Mouse (Mus musculus) neural tube, embryonic 14.5 days (tissue): ENCODE data around the gene Hap1. TPM values are rescaled to one million over a fixed set of nuclear protein-coding genes. Genes with fewer than 3 reads are reported as not detected.
A peak's percentile ranks its signal among the peaks of the same experiment; 100 is the strongest.

ENCODE experiments used
- ATAC-seq: fragments of 200-750 bp; cut with Nextera tagmentation; 2 replicates; pipeline ENCODE4 v1.8.0; 2017; ENCODE audit warnings: low read depth, mild to moderate bottlenecking, moderate TSS enrichment, moderate library complexity
- H3K27ac ChIP-seq: fragments of 300-500 bp; sonication (generic); 2 replicates; pipeline ENCODE4 v1.5.1; 2014; ENCODE audit warnings: low read depth, mild to moderate bottlenecking, control low read depth, low read length, moderate library complexity, mixed read lengths
- H3K27me3 ChIP-seq: fragments of 300-500 bp; sonication (generic); 2 replicates; pipeline ENCODE4 v1.6.1; 2014; ENCODE audit warnings: low read length; ENCODE audit not compliant: control insufficient read depth, insufficient read depth
- H3K36me3 ChIP-seq: fragments of 300-500 bp; sonication (generic); 2 replicates; pipeline ENCODE4 v1.6.1; 2014; ENCODE audit warnings: low read length, mixed read lengths; ENCODE audit not compliant: control insufficient read depth, insufficient read depth
- H3K4me1 ChIP-seq: fragments of 300-500 bp; sonication (generic); 2 replicates; pipeline ENCODE4 v1.6.1; 2014; ENCODE audit warnings: low read length; ENCODE audit not compliant: control insufficient read depth, insufficient read depth
- H3K4me2 ChIP-seq: fragments of 300-500 bp; sonication (generic); 2 replicates; pipeline ENCODE4 v1.6.1; 2014; ENCODE audit warnings: mild to moderate bottlenecking, low read depth, low read length, control low read depth
- H3K4me3 ChIP-seq: fragments of 300-500 bp; sonication (generic); 2 replicates; pipeline ENCODE4 v1.5.1; 2014; ENCODE audit warnings: low read depth, low read length, control low read depth, mixed read lengths
- H3K9ac ChIP-seq: fragments of 300-500 bp; sonication (generic); replicated peaks from 2 replicates; pipeline ENCODE4 v1.6.1; 2014; ENCODE audit warnings: low read depth, mild to moderate bottlenecking, control low read depth, low read length, mixed read lengths
- H3K9me3 ChIP-seq: fragments of 300-500 bp; sonication (generic); 2 replicates; pipeline ENCODE4 v1.6.1; 2016; ENCODE audit warnings: low read length; ENCODE audit not compliant: control insufficient read depth
- whole genome bisulfite sequencing: fragments of 180-500 bp; shearing (Covaris S2); extraction: QIAGEN DNeasy Blood & Tissue Kit; methylation state at CpG from one replicate; pipeline ENCODE4 v1.1.7; 2014; 5-methylcytosine and 5-hydroxymethylcytosine counted together
- polyA plus RNA-seq: library from polyadenylated mRNA; unstranded; fragments of >200 nt; fragmentation: Nextera tagmentation; extraction: Ambion mirVana; gene quantifications from 2 replicates; pipeline ENCODE4 v1.2.1, GENCODE M21; 2014

The Hap1 gene
- polyA plus RNA-seq, 1 experiment from 2014 or later: 93.7 TPM

DNA sequence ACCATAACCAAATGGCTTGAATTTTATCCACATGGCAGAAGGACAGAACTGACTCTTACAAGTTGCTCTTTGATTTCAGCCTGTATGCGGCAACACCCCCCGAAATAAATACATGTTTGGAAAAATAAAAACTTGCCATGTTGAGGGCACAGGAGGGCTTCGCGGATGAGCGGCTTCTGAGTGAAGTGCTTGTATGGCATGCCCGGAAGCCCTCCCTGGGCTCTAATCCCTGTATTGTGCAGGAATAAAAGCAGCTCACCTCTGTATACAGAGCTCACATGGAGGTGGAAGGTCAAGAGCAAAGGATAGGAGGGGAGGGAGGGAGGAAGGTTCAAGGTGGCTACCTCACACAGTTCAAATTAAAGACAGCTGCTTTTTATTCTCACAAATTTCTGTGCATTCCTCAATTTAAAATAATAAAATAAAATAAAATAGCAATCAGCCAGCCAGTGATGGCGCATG is 36.0 kb upstream of the Hap1 start:
- no peak overlapping the region for H3K27ac ChIP-seq
- no peaks in the 10 kb centered on the region for H3K27me3 ChIP-seq
- H3K9ac ChIP-seq: no peak overlapping the region
- 89% methylated on average over 7 of the region's 7 CpGs for WGBS
- no peak overlapping the region for H3K4me2 ChIP-seq
- H3K4me3 ChIP-seq: no peak overlapping the region
- ATAC-seq: no peak
- no peaks in the 10 kb centered on the region for H3K36me3 ChIP-seq
- H3K9me3 ChIP-seq: no peaks in the 10 kb centered on the region
- peaks cover 15% of the 10 kb centered on the region for H3K4me1 ChIP-seq

DNA sequence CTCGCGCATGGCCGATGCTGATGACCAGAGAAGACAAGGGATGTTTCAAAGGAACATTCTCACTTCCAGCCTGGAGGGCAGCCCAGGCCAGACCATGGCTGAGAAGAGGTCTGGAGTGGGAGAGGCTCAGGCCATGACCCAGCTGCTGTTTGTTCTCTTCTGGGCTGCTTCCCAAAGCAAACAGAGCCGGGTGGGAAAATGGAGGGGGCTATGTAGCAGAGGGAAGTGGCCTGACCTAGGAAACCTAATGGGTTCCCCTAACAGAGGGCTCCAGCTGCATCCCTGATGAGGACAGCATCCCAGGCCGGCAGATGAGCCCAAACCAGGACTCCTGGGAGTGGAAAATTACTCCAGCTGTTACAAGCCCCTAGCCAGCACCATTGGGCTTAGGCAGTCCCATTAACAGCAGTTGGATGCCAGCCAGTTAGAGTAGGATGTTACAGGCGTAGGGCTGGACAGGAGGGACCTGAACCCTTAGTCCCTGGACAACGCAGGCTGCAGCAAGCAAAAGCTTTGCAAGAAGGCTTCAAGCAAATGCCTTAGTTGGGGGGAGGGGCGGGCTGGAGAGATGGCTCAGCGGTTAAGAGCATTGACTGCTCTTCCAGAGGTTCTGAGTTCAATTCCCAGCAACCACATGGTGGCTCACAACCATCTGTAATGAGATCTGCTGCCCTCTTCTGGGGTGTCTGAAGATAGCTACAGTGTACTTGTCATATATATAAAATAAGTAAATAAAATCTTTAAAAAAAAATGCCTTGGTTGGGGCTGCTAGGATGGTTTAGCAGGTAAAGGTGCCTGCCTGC is 35.4 kb upstream of the Hap1 start:
- H3K9me3 ChIP-seq: no peaks in the 10 kb centered on the region
- H3K36me3 ChIP-seq: no peaks in the 10 kb centered on the region
- H3K4me1 ChIP-seq: peaks cover 15% of the 10 kb centered on the region
- H3K4me3 ChIP-seq: no peak overlapping the region
- 59% methylated on average over 9 of the region's 9 CpGs for WGBS
- no peaks in the 10 kb centered on the region for H3K27me3 ChIP-seq
- peak; percentile 38; the same call in 1 of the 2 replicates for ATAC-seq
- no peak overlapping the region for H3K9ac ChIP-seq
- H3K4me2 ChIP-seq: no peak overlapping the region
- no peak overlapping the region; the same call in 1 of the 2 replicates for H3K27ac ChIP-seq

DNA sequence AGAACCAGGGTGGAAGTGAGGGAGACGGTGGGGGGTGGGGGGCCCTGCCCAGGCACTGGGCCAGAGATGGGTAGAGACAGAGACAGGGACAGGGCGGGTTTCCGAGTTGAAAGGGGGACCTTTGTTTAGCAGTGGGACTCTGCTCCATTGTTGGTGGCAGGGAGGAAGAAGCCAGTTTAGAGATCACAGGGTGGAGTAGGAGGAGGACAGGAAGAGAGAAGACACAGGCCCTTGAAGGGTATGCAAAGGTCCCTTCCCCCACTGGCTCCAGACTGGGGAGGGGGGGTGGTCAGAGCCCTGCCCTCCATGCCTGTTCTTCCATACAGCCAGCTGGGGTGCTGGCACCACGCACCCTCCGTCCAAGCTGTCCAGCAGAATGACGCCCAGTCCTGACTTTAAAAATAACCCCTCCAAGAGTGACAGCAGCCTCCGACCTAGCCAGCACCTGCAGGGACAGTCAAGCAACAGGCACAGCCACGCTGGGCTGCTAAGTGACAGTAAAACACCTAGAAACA is 34.1 kb upstream of the Hap1 start:
- Histone ChIP-seq H3K27me3 (no peaks in the 10 kb centered on the region), H3K4me3 (no peak overlapping the region), H3K4me2 (no peak overlapping the region), H3K9me3 (no peaks in the 10 kb centered on the region), H3K36me3 (no peaks in the 10 kb centered on the region), H3K4me1 (peaks cover 12% of the 10 kb centered on the region; the same call in 1 of the 2 replicates), H3K27ac (no peak overlapping the region), H3K9ac (no peak overlapping the region)
- WGBS: 39% methylated on average over 8 of the region's 8 CpGs
- ATAC-seq: no peak

DNA sequence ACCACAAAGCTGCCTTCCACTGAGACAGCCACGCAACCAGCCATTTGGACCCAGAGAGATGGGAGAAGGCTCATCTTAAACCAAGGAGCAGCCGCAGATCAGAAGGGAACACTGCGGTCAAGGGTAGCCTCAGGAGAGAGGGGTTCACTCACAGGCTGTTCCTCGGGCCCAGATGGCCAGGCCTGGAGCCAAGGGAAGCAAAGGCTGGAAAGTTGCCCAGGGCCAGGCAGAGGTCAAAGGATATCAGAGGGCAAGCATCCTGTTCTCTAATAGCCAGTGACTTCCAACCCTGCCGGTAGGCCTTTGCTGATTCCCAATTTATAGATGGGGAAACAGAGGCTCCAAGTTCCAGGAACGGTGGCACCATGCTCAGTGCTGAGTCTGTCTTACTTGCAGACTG is 32.7 kb upstream of the Hap1 start:
- Histone ChIP-seq H3K36me3 (peaks cover 4% of the 10 kb centered on the region; the same call in 1 of the 2 replicates), H3K27ac (no peak overlapping the region), H3K4me3 (no peak overlapping the region), H3K27me3 (no peaks in the 10 kb centered on the region), H3K9ac (no peak overlapping the region), H3K9me3 (no peaks in the 10 kb centered on the region), H3K4me2 (no peak overlapping the region), H3K4me1 (peaks cover 10% of the 10 kb centered on the region; the same call in 1 of the 2 replicates)
- no peak for ATAC-seq
- 88% methylated on average over 6 of the region's 6 CpGs for WGBS

DNA sequence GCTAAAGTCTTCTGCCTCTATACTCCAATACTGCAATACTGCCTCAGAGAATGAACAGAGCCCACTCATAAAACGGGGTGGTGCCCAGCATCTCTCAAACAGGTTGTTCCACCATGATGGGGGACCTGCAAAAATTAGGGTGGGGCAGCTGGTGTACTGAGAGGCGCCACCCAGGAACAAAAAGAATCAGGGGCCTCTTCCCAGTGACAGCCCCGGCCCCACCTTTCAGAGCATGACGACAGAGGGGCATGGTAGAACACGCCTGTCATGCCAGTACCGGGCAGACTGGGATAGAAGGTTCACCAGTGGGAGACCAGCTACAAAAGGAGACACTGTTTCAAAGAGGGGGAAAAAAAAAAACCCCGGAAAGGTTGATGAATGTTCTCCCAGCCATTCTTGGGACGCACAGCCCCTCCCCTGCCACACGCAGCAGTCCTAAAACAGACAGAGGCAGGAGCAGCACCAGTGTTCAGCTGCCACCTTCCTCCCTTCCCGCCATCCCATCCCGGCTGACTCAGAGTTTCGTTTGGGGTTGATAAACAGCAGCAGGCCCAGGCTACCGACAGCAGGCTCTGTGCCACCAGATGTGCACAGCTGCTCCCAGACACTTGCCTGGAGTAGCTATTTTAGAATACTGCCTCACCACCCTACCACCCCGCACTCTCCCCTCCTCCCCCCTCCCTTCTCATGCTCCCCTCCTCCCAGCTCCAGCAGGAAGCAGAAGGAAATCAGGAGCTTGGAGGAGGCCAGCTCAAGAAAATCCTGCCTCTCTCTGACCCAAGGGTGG is 31.9 kb upstream of the Hap1 start:
- Histone ChIP-seq H3K9ac (no peak overlapping the region), H3K9me3 (no peaks in the 10 kb centered on the region), H3K27ac (no peak overlapping the region), H3K27me3 (no peaks in the 10 kb centered on the region), H3K4me2 (no peak overlapping the region), H3K4me1 (peaks cover 10% of the 10 kb centered on the region; the same call in 1 of the 2 replicates), H3K4me3 (no peak overlapping the region), H3K36me3 (peaks cover 10% of the 10 kb centered on the region)
- no peak for ATAC-seq
- 39% methylated on average over 14 of the region's 14 CpGs for WGBS

DNA sequence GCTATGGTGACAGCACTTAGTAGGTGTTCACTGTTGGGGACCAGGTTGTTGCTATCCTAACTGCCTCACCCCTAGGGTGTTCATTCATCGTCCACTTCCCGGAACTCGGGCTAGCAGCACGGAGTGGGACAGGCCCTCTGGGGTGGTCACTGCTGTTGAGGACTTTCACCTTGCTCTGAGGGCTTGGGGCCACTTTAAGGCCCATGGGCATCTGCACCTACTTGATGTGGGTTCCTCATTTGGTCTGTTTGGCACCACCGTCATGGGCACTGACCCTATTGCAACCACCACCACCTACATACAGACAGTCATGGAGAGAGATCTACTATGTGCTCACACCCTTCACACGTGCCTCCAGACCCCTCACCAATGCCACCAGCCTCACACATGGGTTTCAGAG is 31.2 kb upstream of the Hap1 start:
- H3K27ac ChIP-seq: no peak overlapping the region
- peaks cover 10% of the 10 kb centered on the region for H3K36me3 ChIP-seq
- no peak for ATAC-seq
- H3K9me3 ChIP-seq: no peaks in the 10 kb centered on the region
- no peak overlapping the region for H3K9ac ChIP-seq
- 83% methylated on average over 6 of the region's 6 CpGs for WGBS
- no peak overlapping the region for H3K4me2 ChIP-seq
- no peak overlapping the region for H3K4me3 ChIP-seq
- H3K4me1 ChIP-seq: peaks cover 10% of the 10 kb centered on the region; the same call in 1 of the 2 replicates
- H3K27me3 ChIP-seq: no peaks in the 10 kb centered on the region

DNA sequence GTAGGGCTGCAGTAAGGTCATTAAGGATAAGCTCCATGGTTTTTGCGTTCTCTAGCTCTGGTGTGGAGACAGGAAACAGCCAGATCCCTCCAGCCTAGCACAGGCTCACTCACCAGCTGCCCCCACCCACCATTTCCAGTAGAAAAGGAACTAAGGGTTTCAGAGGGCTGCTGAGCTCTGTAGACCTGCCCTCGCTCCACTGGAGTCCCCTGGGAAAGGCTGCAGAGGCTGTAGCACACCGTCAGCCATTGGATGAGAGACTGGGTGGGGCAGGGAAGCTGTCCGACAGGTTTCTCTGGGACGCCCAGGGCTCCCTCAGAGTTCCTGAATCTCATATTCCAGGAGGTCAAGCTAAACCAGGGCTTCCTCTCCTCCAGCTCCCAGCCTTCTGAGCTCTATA is 30.7 kb upstream of the Hap1 start:
- Histone ChIP-seq H3K4me1 (peaks cover 10% of the 10 kb centered on the region; the same call in 1 of the 2 replicates), H3K9ac (no peak overlapping the region), H3K9me3 (no peaks in the 10 kb centered on the region), H3K4me3 (no peak overlapping the region), H3K36me3 (peaks cover 11% of the 10 kb centered on the region), H3K27me3 (no peaks in the 10 kb centered on the region), H3K27ac (no peak overlapping the region), H3K4me2 (no peak overlapping the region)
- no peak for ATAC-seq
- 64% methylated on average over 5 of the region's 5 CpGs for WGBS

DNA sequence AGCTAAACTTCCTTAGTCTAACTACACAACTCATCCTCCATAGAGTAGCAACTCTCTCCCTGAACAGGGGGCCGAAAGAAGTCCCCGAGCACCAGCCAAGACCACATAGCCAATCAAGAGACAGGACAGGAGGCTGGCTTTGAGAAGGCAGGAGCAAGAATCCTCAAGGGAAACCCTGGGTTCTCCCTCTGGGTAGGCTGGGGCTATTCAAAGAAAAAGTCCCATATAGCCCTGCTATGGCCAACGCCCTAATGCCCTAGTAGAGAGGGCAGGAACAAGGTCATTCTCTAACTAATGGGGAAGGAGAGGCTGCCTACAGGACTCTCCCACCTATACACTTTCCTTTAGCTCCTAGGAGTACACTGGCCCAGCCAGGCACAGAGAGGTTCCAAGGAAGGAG is 29.1 kb upstream of the Hap1 start:
- H3K27ac ChIP-seq: no peak overlapping the region
- peaks cover 7% of the 10 kb centered on the region; the same call in 1 of the 2 replicates for H3K4me1 ChIP-seq
- no peak for ATAC-seq
- no peaks in the 10 kb centered on the region for H3K9me3 ChIP-seq
- no peak overlapping the region for H3K4me3 ChIP-seq
- WGBS: 82% methylated on average over 3 of the region's 3 CpGs
- H3K27me3 ChIP-seq: no peaks in the 10 kb centered on the region
- H3K9ac ChIP-seq: no peak overlapping the region
- H3K4me2 ChIP-seq: no peak overlapping the region
- H3K36me3 ChIP-seq: peaks cover 17% of the 10 kb centered on the region

DNA sequence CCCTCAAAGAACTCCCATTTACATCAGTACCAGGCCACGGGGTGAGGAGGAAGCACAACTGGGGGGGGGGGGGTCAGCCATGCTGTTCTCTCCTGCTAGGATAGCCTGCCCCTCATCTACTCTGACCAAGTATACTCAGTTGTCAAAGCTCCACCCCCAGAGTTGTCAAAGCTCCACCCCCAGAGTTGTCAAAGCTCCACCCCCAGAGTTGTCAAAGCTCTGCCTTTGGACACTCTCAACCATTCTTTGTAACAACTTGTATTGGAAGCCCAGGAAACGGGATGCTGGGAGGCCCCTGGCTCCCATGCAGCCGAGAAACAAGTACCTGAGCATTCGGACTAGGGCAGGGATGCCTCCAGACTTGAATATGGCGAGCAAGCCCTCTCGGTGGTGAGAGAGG is 26.8 kb upstream of the Hap1 start:
- Histone ChIP-seq H3K4me2 (no peak overlapping the region), H3K27me3 (no peaks in the 10 kb centered on the region), H3K27ac (no peak overlapping the region), H3K4me3 (no peak overlapping the region), H3K9ac (no peak overlapping the region), H3K9me3 (no peaks in the 10 kb centered on the region), H3K36me3 (peaks cover 33% of the 10 kb centered on the region), H3K4me1 (peaks cover 2% of the 10 kb centered on the region; the same call in 1 of the 2 replicates)
- WGBS: 82% methylated on average over 6 of the region's 6 CpGs
- no peak for ATAC-seq
